Mouse (Mus musculus) small intestine, adult 2 months (tissue): ENCODE results near the gene Kap. TPM values are rescaled to one million over a fixed set of nuclear protein-coding genes. Genes with fewer than 3 reads are reported as not detected.
"Not testable (repeated sequence)": the region's sequence is repeated elsewhere in the genome, so short reads cannot be mapped to it uniquely, and the experiment has no call there.

Experiments
- H3K27ac ChIP-seq: fragments of 200-500 bp; 2 replicates; pipeline ENCODE4 v1.5.1; 2012; ENCODE audit warnings: low read depth, low read length, control low read depth, inconsistent platforms; ENCODE audit not compliant: insufficient read depth
- H3K27me3 ChIP-seq: fragments of 200-500 bp; 2 replicates; pipeline ENCODE4 v1.6.1; 2012; ENCODE audit warnings: mild to moderate bottlenecking, moderate library complexity, low read length, inconsistent platforms; ENCODE audit not compliant: control insufficient read depth, insufficient read depth
- H3K36me3 ChIP-seq: fragments of 200-500 bp; 2 replicates; pipeline ENCODE4 v1.6.1; 2012; ENCODE audit warnings: mild to moderate bottlenecking, low read length, control low read depth, inconsistent platforms; ENCODE audit not compliant: control insufficient read depth, insufficient read depth
- H3K4me1 ChIP-seq: fragments of 200-500 bp; 2 replicates; pipeline ENCODE4 v1.6.1; 2012; ENCODE audit warnings: low read length, inconsistent platforms, mixed read lengths; ENCODE audit not compliant: control insufficient read depth, insufficient read depth, insufficient read length
- H3K4me3 ChIP-seq: fragments of 200-500 bp; 2 replicates; pipeline ENCODE4 v1.5.1; 2012; ENCODE audit warnings: low read depth, mild to moderate bottlenecking, control low read depth, inconsistent platforms, low read length, moderate library complexity
- CTCF ChIP-seq: fragments of 200-500 bp; IDR thresholded peaks from 2 replicates; pipeline ENCODE4 v1.5.1; 2012; ENCODE audit warnings: low read depth, mild to moderate bottlenecking, control low read depth, inconsistent platforms, low read length, moderate library complexity, mixed read lengths; ENCODE audit not compliant: insufficient replicate concordance, insufficient read length; ENCODE audit errors: extremely low read depth
- POLR2A ChIP-seq: fragments of 200-500 bp; IDR thresholded peaks from 2 replicates; pipeline ENCODE4 v1.6.1; 2012; ENCODE audit warnings: low read depth, mild to moderate bottlenecking, control low read depth, inconsistent platforms, low read length, moderate library complexity
- whole genome bisulfite sequencing: fragments of 180-500 bp; shearing (Covaris S2); methylation state at CpG from one replicate; pipeline ENCODE4 v1.1.7; 2018; 5-methylcytosine and 5-hydroxymethylcytosine counted together
- polyA plus RNA-seq: library from polyadenylated mRNA; depleted of rRNA; stranded (reverse); fragments of >200 nt; gene quantifications from 2 replicates; pipeline ENCODE4 v1.2.3, GENCODE M21; 2012; rRNA removed

Gene Kap
- polyA plus RNA-seq, 1 experiment = not detected

DNA sequence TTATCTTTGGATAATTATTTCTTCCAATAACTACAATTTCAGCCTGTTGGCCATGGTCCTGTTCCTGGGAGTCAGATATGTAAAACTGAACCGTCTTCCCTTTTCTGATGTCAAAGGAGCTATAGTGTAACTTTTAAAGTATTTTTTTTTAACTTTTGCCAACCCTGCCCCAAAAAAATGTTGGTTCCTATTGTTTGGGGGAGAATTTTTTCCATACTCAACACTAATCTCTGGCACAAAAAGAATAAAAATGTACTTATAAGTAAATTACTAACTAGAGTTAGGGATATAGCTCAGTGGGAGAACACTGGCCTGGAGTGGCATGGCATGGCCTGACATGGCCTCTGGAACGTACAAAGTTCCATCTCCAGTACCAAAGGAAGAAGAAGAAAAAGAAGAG, 2.3 kb upstream of the Kap start:
- WGBS = 75% methylated on average over 2 of the region's 2 CpGs
- TF ChIP-seq POLR2A (no peak), CTCF (no peak)
- no peak overlapping the region for H3K4me3 ChIP-seq
- H3K27ac ChIP-seq = no peak overlapping the region
- H3K36me3 ChIP-seq = no peaks in the 10 kb centered on the region
- H3K27me3 ChIP-seq = no peaks in the 10 kb centered on the region
- no peaks in the 10 kb centered on the region for H3K4me1 ChIP-seq

GRCm38 (mm10) chr6:133849359-133849758, 4.2 kb downstream of the Kap start:
- no peak overlapping the region for H3K4me3 ChIP-seq
- H3K36me3 ChIP-seq = no peaks in the 10 kb centered on the region
- no peak for TF ChIP-seq POLR2A
- TF ChIP-seq CTCF = no peak
- 62% methylated on average over 2 of the region's 2 CpGs for WGBS
- H3K27me3 ChIP-seq = no peaks in the 10 kb centered on the region
- no peak overlapping the region for H3K27ac ChIP-seq
- no peaks in the 10 kb centered on the region for H3K4me1 ChIP-seq

GRCm38 (mm10) chr6:133848861-133849260, 4.7 kb downstream of the Kap start:
- H3K4me3 ChIP-seq, H3K4me1 ChIP-seq, H3K27ac ChIP-seq, H3K36me3 ChIP-seq, H3K27me3 ChIP-seq: not testable (repeated sequence)
- 85% methylated on average over 6 of the region's 6 CpGs for WGBS

DNA sequence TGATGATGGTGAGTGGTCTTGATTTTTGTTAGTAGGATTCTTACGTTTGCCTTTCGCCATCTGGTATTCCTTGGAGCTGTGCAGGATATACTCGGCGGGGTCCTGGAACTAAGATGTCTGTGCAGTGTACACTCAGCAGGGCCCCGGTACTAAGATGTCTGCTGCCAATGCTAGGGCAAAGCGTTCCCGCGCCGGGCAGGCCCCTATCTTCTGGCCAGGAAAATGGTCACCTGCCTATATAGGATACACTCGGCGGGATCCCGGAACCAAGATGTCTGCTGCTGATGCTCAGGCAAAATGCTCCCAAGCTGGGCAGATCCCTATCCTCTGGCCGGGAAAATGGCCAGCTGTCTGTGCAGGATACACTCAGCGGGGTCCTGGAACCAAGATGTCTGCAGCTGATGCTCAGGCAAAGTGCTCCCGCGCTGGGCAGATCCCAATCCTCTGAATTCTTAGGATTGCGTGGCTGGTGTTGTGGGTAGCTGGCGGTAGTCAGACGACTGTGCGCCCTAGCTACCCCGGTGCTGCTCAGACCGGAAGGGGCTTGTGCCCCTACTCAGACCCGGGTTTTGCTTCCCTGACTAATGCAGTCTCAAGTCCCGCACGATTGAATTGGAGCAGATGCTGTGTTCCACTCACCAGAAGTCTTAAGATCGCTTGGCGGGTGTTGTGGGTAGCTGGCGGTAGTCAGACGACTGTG, 15.1 kb downstream of the Kap start:
- not testable (repeated sequence) for H3K4me3 ChIP-seq, H3K4me1 ChIP-seq, H3K27me3 ChIP-seq, H3K36me3 ChIP-seq, H3K27ac ChIP-seq
- 86% methylated on average over 29 of the region's 29 CpGs for WGBS

DNA sequence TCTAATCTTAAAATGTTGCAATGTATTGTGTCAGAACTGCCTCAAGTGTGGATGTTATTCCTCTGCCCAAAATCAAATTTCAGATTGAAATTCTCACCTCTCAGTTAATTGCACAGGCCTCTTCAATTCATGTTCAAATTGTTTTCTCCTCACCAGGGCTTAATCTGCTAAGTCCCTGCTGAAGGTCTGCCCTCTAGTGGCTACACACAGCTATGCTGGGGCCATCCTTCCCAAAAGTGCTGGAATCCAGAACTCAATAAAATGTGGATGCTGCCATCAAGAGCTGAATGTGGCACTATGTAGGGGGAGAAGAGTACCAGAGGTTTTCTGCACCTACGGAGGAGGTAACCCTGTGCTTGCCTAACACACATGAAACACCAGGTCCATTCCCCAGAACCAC, 41.2 kb downstream of the Kap start:
- Histone ChIP-seq H3K27ac (no peak overlapping the region), H3K4me1 (no peaks in the 10 kb centered on the region), H3K4me3 (no peak overlapping the region), H3K27me3 (no peaks in the 10 kb centered on the region), H3K36me3 (no peaks in the 10 kb centered on the region)
- 36% methylated on average over 1 of the region's 1 CpGs for WGBS
- no peak for TF ChIP-seq POLR2A
- TF ChIP-seq CTCF = peak; percentile 35; the same call in 1 of the 2 replicates

Other genes with a start within 250 kb of the Kap start
- 11.0 and 16.2 TPM in 2 replicates for gene Etv6, start 181.9 kb upstream of the Kap start, polyA plus RNA-seq